In genomic region chr10:34194957-34195356, GRCm38 (mm10) we compare ENCODE assay signal across 33 mouse cellular contexts. TPM values are rescaled to one million over a fixed set of nuclear protein-coding genes. Genes with fewer than 3 reads are reported as not detected.
DNase-seq lines count a peak whose midpoint lies in the region; ATAC-seq and TF ChIP-seq lines count a peak whose summit lies in the region.
"Had no signal": no experiment of that assay in that cellular context is flagged by ENCODE, and none has a peak within 500 bp of the region (broad histone marks: within the 10 kb centered on the region; RNA-seq: fewer than 3 reads in every experiment).

No protein-coding gene starts in this region.

- TF ChIP-seq CTCF in lung, embryonic 14.5 days (IDR thresholded peaks at IDR 0.05; ENCODE audit: low read depth): no peak

- WGBS in heart, embryonic 16.5 days: 23% methylated on average over 2 of the region's 2 CpGs
- WGBS in lung, embryonic 14.5 days: 32% methylated on average over 2 of the region's 2 CpGs
- WGBS in embryonic facial prominence, embryonic 12.5 days: 28% methylated on average over 2 of the region's 2 CpGs
- 52% methylated on average over 2 of the region's 2 CpGs for WGBS in macrophage (ENCODE audit: missing documents)

- ATAC-seq in heart, embryonic 16.5 days (replicated peaks; ENCODE audit: extremely low read depth, insufficient read depth, low FRiP score): no peak
- no peak; the same call in 1 of the 2 replicates for ATAC-seq in lung, embryonic 14.5 days (ENCODE audit: insufficient read depth)
- ATAC-seq in embryonic facial prominence, embryonic 12.5 days (ENCODE audit: insufficient number of reproducible peaks, insufficient read depth, low FRiP score, low TSS enrichment): peak; percentile 72; the same call in 1 of the 2 replicates
- ATAC-seq: forebrain, embryonic 14.5 days; hindbrain, postnatal 0 days; intestine, embryonic 15.5 days; lung, postnatal 0 days; midbrain, embryonic 15.5 days had no signal

- H3K36me3 ChIP-seq in heart, embryonic 16.5 days (ENCODE audit: control insufficient read depth, insufficient read depth): no peaks in the 10 kb centered on the region
- no peaks in the 10 kb centered on the region for H3K36me3 ChIP-seq in lung, embryonic 14.5 days (ENCODE audit: insufficient read depth)
- H3K36me3 ChIP-seq in embryonic facial prominence, embryonic 12.5 days: no peaks in the 10 kb centered on the region
- H3K36me3 ChIP-seq in macrophage (ENCODE audit: inconsistent target): no peaks in the 10 kb centered on the region
- H3K36me3 ChIP-seq: heart, embryonic 15.5 days; hindbrain, embryonic 12.5 days; intestine, embryonic 15.5 days; midbrain, embryonic 10.5 days; midbrain, embryonic 15.5 days; neural tube, embryonic 15.5 days; stomach, embryonic 15.5 days had no signal

- no peak overlapping the region for H3K4me2 ChIP-seq in heart, embryonic 16.5 days (ENCODE audit: low read depth, low read length)
- no peak overlapping the region for H3K4me2 ChIP-seq in lung, embryonic 14.5 days
- no peak overlapping the region for H3K4me2 ChIP-seq in embryonic facial prominence, embryonic 12.5 days (replicated peaks)
- H3K4me2 ChIP-seq: heart, embryonic 15.5 days; hindbrain, embryonic 12.5 days; intestine, embryonic 15.5 days; midbrain, embryonic 15.5 days; neural tube, embryonic 15.5 days; stomach, embryonic 15.5 days had no signal

- 0 out of 2 replicates have a peak overlapping the region, but pooled peaks have one; percentile 29 for H3K27ac ChIP-seq in heart, embryonic 16.5 days (ENCODE audit: low read length)
- no peak overlapping the region for H3K27ac ChIP-seq in lung, embryonic 14.5 days (ENCODE audit: low read depth)
- no peak overlapping the region for H3K27ac ChIP-seq in embryonic facial prominence, embryonic 12.5 days
- H3K27ac ChIP-seq in macrophage: peak overlapping the region; percentile 88
- H3K27ac ChIP-seq: heart, embryonic 15.5 days; hindbrain, embryonic 12.5 days; hindbrain, postnatal 0 days; intestine, embryonic 15.5 days; liver, embryonic 14.5 days; midbrain, embryonic 10.5 days; midbrain, embryonic 15.5 days; neural tube, embryonic 15.5 days; stomach, embryonic 15.5 days had no signal

- H3K27me3 ChIP-seq in heart, embryonic 16.5 days (ENCODE audit: control insufficient read depth, insufficient read depth, low read length): no peaks in the 10 kb centered on the region
- H3K27me3 ChIP-seq in lung, embryonic 14.5 days (ENCODE audit: insufficient read depth, low read length): no peaks in the 10 kb centered on the region
- no peaks in the 10 kb centered on the region for H3K27me3 ChIP-seq in embryonic facial prominence, embryonic 12.5 days
- H3K27me3 ChIP-seq: heart, embryonic 15.5 days; hindbrain, embryonic 12.5 days; intestine, embryonic 15.5 days; midbrain, embryonic 15.5 days; neural tube, embryonic 15.5 days; stomach, embryonic 15.5 days had no signal

- no peak overlapping the region for H3K4me3 ChIP-seq in heart, embryonic 16.5 days (ENCODE audit: low read length)
- H3K4me3 ChIP-seq in lung, embryonic 14.5 days (ENCODE audit: low read depth, low read length): no peak overlapping the region
- no peak overlapping the region for H3K4me3 ChIP-seq in embryonic facial prominence, embryonic 12.5 days
- H3K4me3 ChIP-seq in macrophage (ENCODE audit: inconsistent target): no peak overlapping the region
- H3K4me3 ChIP-seq: heart, embryonic 15.5 days; hindbrain, embryonic 12.5 days; intestine, embryonic 15.5 days; midbrain, embryonic 10.5 days; midbrain, embryonic 15.5 days; neural tube, embryonic 15.5 days; stomach, embryonic 15.5 days had no signal

- no peak overlapping the region for H3K9ac ChIP-seq in heart, embryonic 16.5 days (ENCODE audit: low read length)
- H3K9ac ChIP-seq in lung, embryonic 14.5 days: no peak overlapping the region
- no peak overlapping the region for H3K9ac ChIP-seq in embryonic facial prominence, embryonic 12.5 days
- H3K9ac ChIP-seq: heart, embryonic 15.5 days; hindbrain, embryonic 12.5 days; intestine, embryonic 15.5 days; liver, embryonic 14.5 days; midbrain, embryonic 15.5 days; neural tube, embryonic 15.5 days; stomach, embryonic 15.5 days had no signal

- 0 out of 2 replicates have a peak, but pooled peaks cover 4% of the 10 kb centered on the region for H3K9me3 ChIP-seq in heart, embryonic 16.5 days (replicated peaks; ENCODE audit: control insufficient read depth, low read length)
- no peaks in the 10 kb centered on the region for H3K9me3 ChIP-seq in lung, embryonic 14.5 days (ENCODE audit: low read depth, low read length)
- peaks cover 2% of the 10 kb centered on the region; the same call in 1 of the 2 replicates for H3K9me3 ChIP-seq in embryonic facial prominence, embryonic 12.5 days
- H3K9me3 ChIP-seq: heart, embryonic 15.5 days; hindbrain, embryonic 12.5 days; intestine, embryonic 15.5 days; midbrain, embryonic 10.5 days; midbrain, embryonic 15.5 days; neural tube, embryonic 15.5 days; stomach, embryonic 15.5 days had no signal

- H3K4me1 ChIP-seq in heart, embryonic 16.5 days (ENCODE audit: control insufficient read depth, insufficient read depth, low read length): peaks cover 28% of the 10 kb centered on the region
- peaks cover 9% of the 10 kb centered on the region; the same call in 1 of the 2 replicates for H3K4me1 ChIP-seq in lung, embryonic 14.5 days (ENCODE audit: insufficient read depth)
- H3K4me1 ChIP-seq in embryonic facial prominence, embryonic 12.5 days: peaks cover 17% of the 10 kb centered on the region; the same call in 1 of the 2 replicates
- H3K4me1 ChIP-seq: hindbrain, embryonic 12.5 days; midbrain, embryonic 10.5 days; midbrain, embryonic 15.5 days; neural tube, embryonic 15.5 days had no signal

- DNase-seq in heart, adult 9 months (ENCODE audit: low spot score in 2 of 2): no peak
- DNase-seq in lung, embryonic 14.5 days: peak; percentile 48
- no peak for DNase-seq in lung, postnatal 36 days
- no peak for DNase-seq in layer of hippocampus, postnatal 25 days (ENCODE audit: extremely low spot score in 1 of 2, low spot score in 1 of 2)
- DNase-seq: adrenal gland, postnatal 36 days; B cell, adult 2 months; cerebellum, adult 2 months; cerebellum, postnatal 14 days; embryo, embryonic 11 days; gastrocnemius, postnatal 14 days; heart, adult 18-20 months; heart, postnatal 36 days; kidney, adult 2 months; kidney, postnatal 14 days; layer of hippocampus, postnatal 36 days; left cerebral cortex, postnatal 4 days; liver; retina, postnatal 1 day; right cerebral cortex, postnatal 14 days had no signal

- peaks cover 98% of the 10 kb centered on the region for H3K79me2 ChIP-seq in macrophage (ENCODE audit: inconsistent target)

RNA-seq across cellular contexts. Expression of gene Dse, which starts 12.6 kb away (rescaled TPM):
- polyA plus RNA-seq in heart, embryonic 16.5 days (2015; fragmentation: Nextera tagmentation; extraction: Ambion mirVana): 12.2 and 13.9 TPM in 2 replicates
- 40.9 and 41.4 TPM in 2 replicates for polyA plus RNA-seq in lung, embryonic 14.5 days (2014; fragmentation: Nextera tagmentation; extraction: Ambion mirVana)
- 47.5 and 49.3 TPM in 2 replicates for polyA plus RNA-seq in embryonic facial prominence, embryonic 12.5 days (2016; fragmentation: Nextera tagmentation; extraction: Ambion mirVana)
- total RNA-seq in macrophage (2018; cell fraction: chromatin; rRNA removed): 100 to 1,000 TPM; 111 to 566 (median 290) TPM
- 100 to 1,000 TPM; 101 to 200 (median 136) TPM for total RNA-seq in macrophage (2018; cell fraction: cytosol; rRNA removed)
- 100 to 1,000 TPM; 148 to 576 (median 332) TPM for total RNA-seq in macrophage (2018; cell fraction: nucleus; rRNA removed)
- 52.7 to 100 TPM (median 77.5 TPM) in 3 replicates for polyA plus RNA-seq in macrophage (2018)
- total RNA-seq in layer of hippocampus, postnatal 25 days (2021): 1 to 10 TPM; 5.4 to 7.1 TPM

Comparison
In these comparisons a context has a peak if more than half of its experiments do, and no peak if none do; other contexts are left out.
1. H3K27ac ChIP-seq: peak in heart, embryonic 16.5 days (single experiment) and macrophage (single experiment); none in lung, embryonic 14.5 days (single experiment) and embryonic facial prominence, embryonic 12.5 days (single experiment).